In genomic region chr1:39761211-39762024, GRCm38 (mm10) we compare ENCODE assay signal across 8 mouse cellular contexts. TPM values are rescaled to one million over a fixed set of nuclear protein-coding genes. Genes with fewer than 3 reads are reported as not detected.
DNase-seq lines count a peak whose midpoint lies in the region; ATAC-seq and TF ChIP-seq lines count a peak whose summit lies in the region.

No protein-coding gene starts in this region.

- no peak for TF ChIP-seq EP300 in liver, postnatal 0 days (IDR thresholded peaks at IDR 0.05; ENCODE audit: low read depth)

- peak; percentile 89 for DNase-seq in brain, embryonic 14.5 days (ENCODE audit: low read depth)
- peak; percentile 87 for DNase-seq in forebrain, embryonic 14.5 days (ENCODE audit: low spot score)
- DNase-seq in heart, postnatal 4 days, result peak; percentile 74
- peak; percentile 64 to 78 for DNase-seq in layer of hippocampus, adult 18-20 months (ENCODE audit: low spot score in 2 of 2)
- DNase-seq in liver, postnatal 0 days, result peak; percentile 60
- DNase-seq in thymus, postnatal 0 days (ENCODE audit: low spot score), result peak; percentile 62

- H3K27me3 ChIP-seq in forebrain, embryonic 14.5 days (replicated peaks; ENCODE audit: control insufficient read depth, insufficient read depth, low read length), result no peaks in the 10 kb centered on the region
- H3K27me3 ChIP-seq in liver, postnatal 0 days (ENCODE audit: insufficient read depth, low read length), result no peaks in the 10 kb centered on the region
- H3K27me3 ChIP-seq in neural tube, embryonic 13.5 days, result no peaks in the 10 kb centered on the region

- H3K4me1 ChIP-seq in forebrain, embryonic 14.5 days (ENCODE audit: control insufficient read depth, insufficient read depth, low read length), result peaks cover 12% of the 10 kb centered on the region; the same call in 1 of the 2 replicates
- peaks cover 9% of the 10 kb centered on the region for H3K4me1 ChIP-seq in liver, postnatal 0 days (ENCODE audit: insufficient read depth)
- H3K4me1 ChIP-seq in neural tube, embryonic 13.5 days (replicated peaks), result peaks cover 35% of the 10 kb centered on the region

- no peak overlapping the region for H3K9ac ChIP-seq in forebrain, embryonic 14.5 days (ENCODE audit: low read length)
- H3K9ac ChIP-seq in liver, postnatal 0 days (replicated peaks), result no peak overlapping the region; the same call in 1 of the 2 replicates
- H3K9ac ChIP-seq in neural tube, embryonic 13.5 days, result 0 out of 2 replicates have a peak overlapping the region, but pooled peaks have one; percentile 26

- peak; percentile 75 for ATAC-seq in CD4-positive, CD25-positive, alpha-beta regulatory T cell, adult 4 months
- ATAC-seq in forebrain, embryonic 14.5 days, result peak; percentile 71
- peak; percentile 64 for ATAC-seq in liver, postnatal 0 days
- peak; percentile 70 for ATAC-seq in neural tube, embryonic 13.5 days (ENCODE audit: low read depth)

- no peak for TF ChIP-seq POLR2A in brain, embryonic 14.5 days (IDR thresholded peaks at IDR 0.05; ENCODE audit: borderline replicate concordance, extremely low read depth, insufficient read depth, insufficient read length, poor library complexity, severe bottlenecking)

- peak; percentile 70 for TF ChIP-seq CTCF in brain, embryonic 14.5 days (IDR thresholded peaks at IDR 0.05; ENCODE audit: borderline replicate concordance, extremely low read depth, insufficient read depth, insufficient read length)
- TF ChIP-seq CTCF in liver, postnatal 0 days (IDR thresholded peaks at IDR 0.05; ENCODE audit: low read depth), result peak; percentile 74

- H3K27ac ChIP-seq in forebrain, embryonic 14.5 days (ENCODE audit: low read depth, low read length), result no peak overlapping the region
- peak overlapping the region; percentile 75 for H3K27ac ChIP-seq in liver, postnatal 0 days (ENCODE audit: low read depth)
- H3K27ac ChIP-seq in neural tube, embryonic 13.5 days (replicated peaks), result peak overlapping the region; percentile 80

- 5% methylated on average over 22 of the region's 22 CpGs for WGBS in forebrain, embryonic 14.5 days
- WGBS in liver, postnatal 0 days (ENCODE audit: insufficient replicate concordance), result 2% methylated on average over 22 of the region's 22 CpGs
- WGBS in neural tube, embryonic 13.5 days, result 2% methylated on average over 22 of the region's 22 CpGs

- no peak overlapping the region for H3K4me3 ChIP-seq in forebrain, embryonic 14.5 days (ENCODE audit: low read depth, low read length)
- peak overlapping the region; percentile 27 for H3K4me3 ChIP-seq in liver, postnatal 0 days (ENCODE audit: low read depth, low read length)
- no peak overlapping the region for H3K4me3 ChIP-seq in neural tube, embryonic 13.5 days

- no peaks in the 10 kb centered on the region for H3K36me3 ChIP-seq in forebrain, embryonic 14.5 days (ENCODE audit: control insufficient read depth, insufficient read depth, low read length)
- no peaks in the 10 kb centered on the region for H3K36me3 ChIP-seq in liver, postnatal 0 days (replicated peaks; ENCODE audit: insufficient read depth, low read length)
- no peaks in the 10 kb centered on the region for H3K36me3 ChIP-seq in neural tube, embryonic 13.5 days

- H3K4me2 ChIP-seq in forebrain, embryonic 14.5 days (ENCODE audit: low read length), result peak overlapping the region; percentile 37
- peak overlapping the region; percentile 69 for H3K4me2 ChIP-seq in liver, postnatal 0 days (ENCODE audit: low read depth, low read length)
- H3K4me2 ChIP-seq in neural tube, embryonic 13.5 days, result peak overlapping the region; percentile 44

- no peaks in the 10 kb centered on the region for H3K9me3 ChIP-seq in forebrain, embryonic 14.5 days (replicated peaks; ENCODE audit: control insufficient read depth, low read length)
- no peaks in the 10 kb centered on the region for H3K9me3 ChIP-seq in liver, postnatal 0 days (ENCODE audit: low read length)
- no peaks in the 10 kb centered on the region for H3K9me3 ChIP-seq in neural tube, embryonic 13.5 days

RNA-seq across cellular contexts. Expression of gene Rfx8, which starts 40.6 kb away (rescaled TPM):
- polyA plus RNA-seq in CD4-positive, CD25-positive, alpha-beta regulatory T cell, adult 4 months (2017; shearing (Covaris generic)), result not detected
- 0.22 and 0.25 TPM in 2 replicates for polyA plus RNA-seq in brain, embryonic 14.5 days (2012; rRNA removed)
- polyA plus RNA-seq in forebrain, embryonic 14.5 days (2014; fragmentation: Nextera tagmentation; extraction: Ambion mirVana), result 0.19 and 0.32 TPM in 2 replicates
- under 1 TPM; 0.57 to 0.72 TPM for total RNA-seq in heart, postnatal 4 days (2021)
- under 1 TPM; 0.15 to 0.20 TPM for total RNA-seq in layer of hippocampus, adult 18-20 months (2021)
- polyA plus RNA-seq in liver, postnatal 0 days (2015; fragmentation: Nextera tagmentation; extraction: Ambion mirVana), result 0.09 TPM in 1 of 2 replicates, not detected in the other
- polyA plus RNA-seq in neural tube, embryonic 13.5 days (2015; fragmentation: Nextera tagmentation; extraction: Ambion mirVana), result 0.48 and 0.71 TPM in 2 replicates
- 0.12 and 0.31 TPM in 2 replicates for polyA plus RNA-seq in thymus, postnatal 0 days (2015; fragmentation: Nextera tagmentation; extraction: Ambion mirVana)

RNA-seq across cellular contexts. Expression of gene Gm3646, which starts 43.7 kb away (rescaled TPM):
- polyA plus RNA-seq in CD4-positive, CD25-positive, alpha-beta regulatory T cell, adult 4 months (2017; shearing (Covaris generic)), result not detected
- polyA plus RNA-seq in brain, embryonic 14.5 days (2012; rRNA removed), result not detected in 2 replicates
- polyA plus RNA-seq in forebrain, embryonic 14.5 days (2014; fragmentation: Nextera tagmentation; extraction: Ambion mirVana), result not detected in 2 replicates
- 1 to 10 TPM; 8.2 to 8.6 TPM for total RNA-seq in heart, postnatal 4 days (2021)
- not detected for total RNA-seq in layer of hippocampus, adult 18-20 months (2021)
- polyA plus RNA-seq in liver, postnatal 0 days (2015; fragmentation: Nextera tagmentation; extraction: Ambion mirVana), result not detected in 2 replicates
- polyA plus RNA-seq in neural tube, embryonic 13.5 days (2015; fragmentation: Nextera tagmentation; extraction: Ambion mirVana), result not detected in 2 replicates
- not detected in 2 replicates for polyA plus RNA-seq in thymus, postnatal 0 days (2015; fragmentation: Nextera tagmentation; extraction: Ambion mirVana)
